Mouse (Mus musculus) fibroblast of lung, adult 2 months (primary cell): Measurements from ENCODE around the gene Hoxb9.

Experiments used
- DNase-seq: peaks from one replicate; pipeline ENCODE4 v3.0.0-alpha.2; 2011; ENCODE audit warnings: low read depth

Hoxb9 gene

DNA sequence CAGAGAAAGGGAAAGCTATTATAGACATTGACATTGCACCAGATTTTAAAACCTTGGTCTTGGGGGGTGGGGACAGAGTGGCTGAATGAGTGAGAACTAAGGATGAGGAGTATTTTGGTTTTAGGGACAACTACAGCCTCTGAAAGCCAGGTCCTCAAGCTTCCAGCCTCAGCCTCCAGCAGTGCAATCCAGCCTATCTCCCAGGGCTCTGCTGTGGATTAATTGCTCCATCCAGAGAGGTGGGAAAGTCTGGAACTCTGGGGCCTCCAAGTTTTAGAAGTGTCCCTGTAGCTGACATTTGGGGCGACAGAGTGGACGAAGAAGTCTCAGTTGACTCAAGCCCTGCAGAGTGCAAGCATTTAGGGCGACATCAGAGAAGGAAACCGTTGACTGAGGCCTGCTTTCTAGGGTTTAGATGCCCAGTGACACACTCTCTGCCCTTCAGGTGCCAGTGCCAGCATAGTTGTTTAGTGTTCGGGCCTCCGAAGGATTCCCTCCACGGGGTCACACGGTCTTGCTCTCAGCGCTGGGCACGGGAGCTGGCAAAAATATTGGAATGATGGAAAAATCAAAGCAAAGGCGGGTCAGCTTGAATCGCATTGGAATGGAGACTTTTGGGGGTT, 42.7 kb downstream of the Hoxb9 start:
- DNase-seq: no peak

DNA sequence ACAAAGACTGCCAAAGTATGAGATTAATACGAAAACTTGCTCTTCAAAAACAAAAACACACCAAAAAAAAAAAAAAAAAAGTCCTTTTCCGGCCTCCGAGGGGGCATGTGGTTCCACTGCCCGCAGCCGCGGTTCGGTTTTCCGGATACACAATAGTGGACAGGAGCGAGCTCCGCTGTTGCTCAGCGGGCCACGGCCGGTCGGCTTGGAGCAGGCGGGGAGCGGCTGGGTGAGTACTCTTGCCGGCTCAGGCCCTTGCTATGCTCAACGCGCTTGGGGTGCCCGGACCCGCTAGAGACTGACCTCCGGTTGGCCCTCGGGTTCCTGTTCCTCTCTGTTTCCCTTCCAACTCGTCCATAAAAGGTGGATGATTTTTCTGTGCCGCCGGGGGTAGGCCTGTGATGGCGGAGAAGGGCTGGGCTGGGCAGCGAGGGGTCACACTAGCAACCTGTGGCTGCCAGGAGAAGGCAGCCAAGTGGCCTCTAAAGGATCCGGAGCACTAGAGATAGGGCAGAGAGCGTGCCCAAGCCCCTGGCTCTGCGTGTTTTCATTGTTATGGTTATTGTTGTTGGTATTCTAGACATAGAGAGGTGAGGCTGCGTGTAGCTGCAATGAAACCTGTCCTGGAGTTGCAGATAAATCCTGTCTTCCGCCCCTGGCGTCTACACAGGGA, 43.5 kb downstream of the Hoxb9 start:
- no peak for DNase-seq

DNA sequence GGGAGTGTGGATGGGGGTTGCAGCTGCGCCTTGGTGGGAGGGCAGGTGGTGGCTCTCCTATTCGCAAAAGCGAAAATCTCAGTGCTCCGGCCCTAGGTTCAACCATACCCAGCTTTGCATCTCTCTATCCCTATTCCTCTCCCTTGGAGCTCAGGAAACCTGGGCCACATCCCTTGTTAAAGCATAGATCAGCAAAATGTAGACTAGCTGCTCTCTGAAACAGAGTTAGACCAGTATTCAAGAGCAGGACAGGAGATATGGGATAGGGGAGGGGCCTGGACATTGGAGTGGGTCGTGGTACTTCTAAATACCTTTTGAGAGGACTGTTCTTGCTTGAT, 44.1 kb downstream of the Hoxb9 start:
- no peak for DNase-seq

DNA sequence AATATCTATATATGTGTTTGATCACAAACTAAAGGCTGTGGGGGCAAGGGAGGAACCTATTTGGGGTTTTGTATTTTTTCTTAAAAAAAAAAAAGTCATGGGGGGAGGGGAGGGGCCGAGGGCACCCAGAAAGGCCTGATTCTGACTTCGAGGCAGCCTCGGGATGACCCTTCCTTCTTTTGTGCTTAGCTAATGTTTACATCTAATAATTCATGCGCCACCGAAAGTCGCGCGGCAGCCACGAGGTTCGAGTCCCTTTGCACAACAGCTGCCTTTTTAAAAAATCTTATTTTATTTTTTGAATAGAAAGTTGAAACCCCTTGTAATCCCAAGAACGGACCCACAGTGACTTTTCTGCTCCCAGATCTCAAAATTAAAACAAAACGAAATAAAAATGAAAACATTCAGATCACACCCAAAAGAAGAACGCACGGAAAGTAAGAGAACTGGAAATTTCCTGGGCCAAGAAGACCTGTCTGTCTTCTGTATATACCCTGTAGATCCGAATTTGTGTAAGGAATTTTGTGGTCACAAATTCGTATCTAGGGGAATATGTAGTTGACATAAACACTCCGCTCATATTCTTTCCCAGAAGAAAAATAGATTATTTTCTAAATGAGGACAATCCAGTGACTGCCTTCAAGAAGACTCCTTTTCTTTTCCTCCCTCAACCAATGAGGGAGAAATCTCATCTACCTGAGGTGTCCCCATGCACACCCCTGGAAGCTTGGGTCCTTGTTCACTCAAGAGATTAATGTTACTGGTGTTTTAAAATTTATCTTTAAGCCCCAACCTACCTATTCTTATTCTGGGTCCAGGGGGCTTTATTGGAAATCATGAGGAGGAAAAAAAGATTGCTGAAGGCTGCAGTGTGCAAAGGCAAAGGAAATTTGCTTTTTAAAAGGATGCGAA, 45.7 kb downstream of the Hoxb9 start:
- DNase-seq: no peak

GRCm38 (mm10) chr11:96317608-96318367, 46.5 kb downstream of the Hoxb9 start, which contains the start of gene Hoxb4:
TSS of gene Hoxb4 (plus strand) at chr11:96318267.
- no peak for DNase-seq

GRCm38 (mm10) chr11:96318368-96319070, 47.3 kb downstream of the Hoxb9 start:
- no peak for DNase-seq

DNA sequence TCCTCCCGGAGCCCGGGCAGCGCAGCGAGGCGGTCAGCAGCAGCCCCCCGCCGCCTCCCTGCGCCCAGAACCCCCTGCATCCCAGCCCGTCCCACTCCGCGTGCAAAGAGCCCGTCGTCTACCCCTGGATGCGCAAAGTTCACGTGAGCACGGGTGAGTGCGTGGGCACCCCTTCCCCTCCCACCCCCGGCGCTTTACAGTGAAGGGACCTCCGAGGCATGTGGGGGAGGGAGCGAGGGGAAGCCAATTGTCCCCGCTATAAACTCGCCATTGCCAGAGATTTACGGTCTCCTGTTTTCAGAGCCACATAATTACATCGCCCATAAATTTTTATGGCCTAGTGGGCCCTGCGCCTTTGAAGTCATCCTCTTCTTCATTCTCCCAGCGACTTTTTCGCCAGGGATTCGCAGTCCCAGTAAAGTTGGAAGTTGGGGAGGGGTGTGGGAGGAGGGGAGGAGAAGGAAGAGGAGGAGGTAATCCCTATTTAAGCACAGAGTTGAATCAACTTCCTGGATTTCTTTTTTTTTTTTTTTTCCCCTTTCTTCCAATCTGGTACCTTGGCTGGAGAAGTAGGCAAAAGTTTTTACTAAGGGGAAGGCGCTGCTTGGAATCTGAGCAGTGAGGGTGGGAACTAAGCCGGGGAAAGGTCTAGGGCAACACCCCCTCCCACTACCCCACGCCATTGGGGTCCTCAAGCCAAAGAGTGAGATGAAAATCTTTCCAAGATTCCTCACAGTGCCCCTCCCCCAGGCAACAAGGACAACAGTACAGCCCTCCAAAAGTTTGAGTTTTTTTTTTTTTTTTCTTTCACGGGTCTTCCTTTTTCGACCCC, 48.0 kb downstream of the Hoxb9 start:
- no peak for DNase-seq

DNA sequence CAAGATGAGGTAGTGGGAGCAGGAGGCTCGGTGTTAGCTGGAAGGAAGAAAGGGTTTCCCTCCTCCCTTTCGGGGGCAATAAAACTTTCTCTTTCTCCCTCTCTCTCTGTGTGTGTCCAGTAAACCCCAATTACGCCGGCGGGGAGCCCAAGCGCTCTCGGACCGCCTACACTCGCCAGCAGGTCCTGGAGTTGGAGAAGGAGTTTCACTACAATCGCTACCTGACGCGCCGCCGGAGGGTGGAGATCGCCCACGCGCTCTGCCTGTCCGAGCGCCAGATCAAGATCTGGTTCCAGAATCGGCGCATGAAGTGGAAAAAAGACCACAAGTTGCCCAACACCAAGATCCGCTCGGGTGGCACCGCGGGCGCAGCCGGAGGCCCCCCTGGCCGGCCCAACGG, 48.7 kb downstream of the Hoxb9 start:
- DNase-seq: no peak

DNA sequence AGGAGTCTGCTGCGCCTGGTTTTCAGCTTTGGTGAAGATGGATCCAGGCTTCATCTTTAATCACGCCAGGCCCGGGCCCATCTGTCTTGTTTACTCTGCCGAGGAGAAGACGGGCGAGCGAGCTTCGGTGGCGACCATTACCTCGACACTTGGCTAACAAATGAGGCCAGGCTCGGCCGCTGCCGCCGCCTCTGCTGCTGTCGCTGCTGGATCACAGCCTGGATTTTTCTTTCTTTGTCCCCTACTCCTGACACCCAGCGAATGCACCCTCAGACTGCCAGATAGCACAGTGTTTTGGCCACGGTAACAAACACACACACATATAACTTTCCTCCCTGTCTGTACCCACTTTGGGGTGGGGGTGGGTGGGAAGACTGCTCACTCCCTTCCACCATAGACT, 49.4 kb downstream of the Hoxb9 start:
- no peak for DNase-seq

DNA sequence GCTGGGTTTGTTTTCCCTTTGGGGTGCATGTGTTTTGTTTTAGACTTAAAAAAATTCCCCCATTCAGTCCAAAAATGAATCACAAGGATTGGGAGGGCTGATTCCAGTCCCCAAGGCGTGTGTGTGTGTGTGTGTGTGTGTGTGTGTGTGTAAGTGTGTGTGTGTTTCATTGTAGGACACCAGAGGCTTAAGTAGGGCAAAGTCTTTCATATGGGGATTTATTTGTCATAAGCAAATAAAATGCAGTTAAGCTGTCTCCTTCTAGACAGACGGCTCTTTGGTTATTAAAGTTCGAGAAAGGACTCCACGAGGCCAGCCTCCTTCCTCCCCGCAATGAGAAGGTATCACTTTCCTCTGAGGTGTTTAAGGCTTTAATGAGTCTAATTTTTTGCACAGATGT, 50.6 kb downstream of the Hoxb9 start:
- no peak for DNase-seq

DNA sequence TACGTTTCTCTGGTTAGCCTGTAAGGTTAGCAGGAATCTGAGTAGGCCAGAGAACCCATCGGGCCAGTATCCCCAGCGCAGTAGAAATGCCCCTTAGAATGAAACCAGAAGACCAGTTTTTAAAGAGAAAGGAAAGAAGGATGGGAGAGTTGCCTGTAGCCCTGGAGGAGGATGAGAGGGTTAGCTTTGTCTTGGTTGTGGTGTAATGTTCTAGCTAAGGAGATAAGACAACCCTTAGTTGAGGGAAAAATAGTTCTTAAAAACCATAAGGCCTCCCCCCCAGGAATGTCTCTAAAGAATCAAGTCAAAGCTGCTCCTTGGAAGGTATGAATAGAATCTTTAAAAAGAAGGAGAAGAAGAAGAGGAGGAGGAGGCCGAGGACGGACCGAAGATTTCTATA, 51.5 kb downstream of the Hoxb9 start:
- DNase-seq: no peak

GRCm38 (mm10) chr11:96323154-96323553, 51.9 kb downstream of the Hoxb9 start, which contains the start of gene Hoxb3:
TSS of gene Hoxb3 (plus strand) at chr11:96323326.
- no peak for DNase-seq

DNA sequence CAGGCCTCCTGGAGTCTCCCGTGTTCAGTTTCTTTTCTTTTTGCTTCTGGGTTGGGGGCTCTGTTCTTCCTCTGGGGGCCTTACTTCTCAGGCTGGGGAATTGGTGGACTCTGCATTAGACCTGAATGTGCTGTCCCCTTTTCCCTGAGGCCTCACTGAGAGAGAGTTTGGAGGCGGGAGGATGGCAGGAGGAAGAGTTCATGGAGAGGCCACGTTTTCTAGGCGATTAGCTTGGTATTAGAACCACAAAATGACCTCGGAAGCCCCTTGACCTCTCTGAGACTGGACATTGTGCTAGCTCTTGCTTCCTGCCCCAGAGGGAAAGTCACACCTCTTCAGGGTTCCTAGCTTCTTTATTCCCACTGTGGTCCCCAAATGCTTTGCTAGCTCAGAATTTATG, 52.9 kb downstream of the Hoxb9 start:
- no peak for DNase-seq

- DNase-seq: no peak
These were observed 53.7 kb downstream of the Hoxb9 start for GRCm38 (mm10) chr11:96324965-96325364.

DNA sequence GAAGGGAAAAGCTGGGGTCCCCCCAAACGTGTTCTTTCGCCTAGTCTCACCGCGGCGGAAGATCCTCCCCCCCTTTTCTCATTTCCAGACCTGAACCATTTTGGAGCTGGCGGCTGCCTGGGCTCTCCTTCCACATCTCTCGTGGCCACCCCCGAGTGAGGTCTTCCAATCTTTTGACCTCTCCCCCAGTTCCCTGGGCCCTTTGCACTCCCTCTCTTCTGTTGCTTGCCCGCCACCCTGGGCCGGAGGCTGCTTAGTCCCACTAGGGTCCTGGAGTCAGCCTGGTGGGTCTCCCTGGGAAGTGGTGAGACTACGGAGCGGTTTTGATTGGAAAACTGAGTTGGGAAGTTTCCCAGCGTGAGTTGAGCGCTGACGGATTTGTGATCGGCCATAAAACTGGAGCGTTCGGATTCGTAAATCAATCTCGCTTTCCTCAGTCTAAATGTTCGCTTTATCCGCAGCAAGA, 54.5 kb downstream of the Hoxb9 start:
- no peak for DNase-seq
